Mouse (Mus musculus) kidney, embryonic 15.5 days (tissue): ENCODE measurements at regions not wholly inside any gene's neighbourhood (a gene's known extent, or its start where the extent isn't known, plus 50 kb on each side); places are given as distances from the start of the nearest gene placed in this dataset.

Source experiments
- ATAC-seq: fragments of 200-750 bp; cut with Nextera tagmentation; replicated peaks from 2 replicates; pipeline ENCODE4 v1.8.0; 2017; ENCODE audit warnings: moderate TSS enrichment; ENCODE audit not compliant: low FRiP score
- H3K27ac ChIP-seq: fragments of 300-500 bp; sonication (generic); 2 replicates; pipeline ENCODE4 v1.5.1; 2015; ENCODE audit warnings: mild to moderate bottlenecking, inconsistent platforms
- H3K27me3 ChIP-seq: fragments of 300-500 bp; sonication (generic); 2 replicates; pipeline ENCODE4 v1.6.1; 2015; ENCODE audit warnings: inconsistent platforms
- H3K36me3 ChIP-seq: fragments of 300-500 bp; sonication (generic); 2 replicates; pipeline ENCODE4 v1.6.1; 2015; ENCODE audit warnings: inconsistent platforms
- H3K4me1 ChIP-seq: fragments of 300-500 bp; sonication (generic); 2 replicates; pipeline ENCODE4 v1.6.1; 2015; ENCODE audit warnings: inconsistent platforms
- H3K4me2 ChIP-seq: fragments of 300-500 bp; sonication (generic); 2 replicates; pipeline ENCODE4 v1.6.1; 2015; ENCODE audit warnings: moderate library complexity, mild to moderate bottlenecking, inconsistent platforms
- H3K4me3 ChIP-seq: fragments of 300-500 bp; sonication (generic); replicated peaks from 2 replicates; pipeline ENCODE4 v1.5.1; 2015; ENCODE audit warnings: mild to moderate bottlenecking, inconsistent platforms
- H3K9ac ChIP-seq: fragments of 300-500 bp; sonication (generic); 2 replicates; pipeline ENCODE4 v1.6.1; 2015; ENCODE audit warnings: mild to moderate bottlenecking, inconsistent platforms
- H3K9me3 ChIP-seq: fragments of 300-500 bp; sonication (generic); replicated peaks from 2 replicates; pipeline ENCODE4 v1.6.1; 2016; ENCODE audit warnings: inconsistent platforms
- WGBS: fragments of 180-500 bp; shearing (Covaris S2); methylation state at CpG from one replicate; pipeline ENCODE4 v1.1.7; 2015; ENCODE audit warnings: mixed read lengths; 5-methylcytosine and 5-hydroxymethylcytosine counted together

- Histone ChIP-seq H3K4me1 (no peaks in the 10 kb centered on the region), H3K27me3 (no peaks in the 10 kb centered on the region), H3K27ac (no peak overlapping the region), H3K9me3 (no peaks in the 10 kb centered on the region), H3K36me3 (no peaks in the 10 kb centered on the region), H3K4me3 (no peak overlapping the region), H3K4me2 (no peak overlapping the region), H3K9ac (no peak overlapping the region)
- no peak for ATAC-seq
- WGBS = 92% methylated on average over 3 of the region's 3 CpGs
Observed at GRCm38 (mm10) chr12:96117553-96117952, 425.5 kb downstream of the Flrt2 start.

- no peak overlapping the region for H3K4me3 ChIP-seq
- H3K27me3 ChIP-seq = no peaks in the 10 kb centered on the region
- WGBS = 74% methylated on average over 2 of the region's 2 CpGs
- H3K4me1 ChIP-seq = no peaks in the 10 kb centered on the region
- H3K27ac ChIP-seq = no peak overlapping the region
- H3K4me2 ChIP-seq = no peak overlapping the region
- H3K36me3 ChIP-seq = no peaks in the 10 kb centered on the region
- no peaks in the 10 kb centered on the region for H3K9me3 ChIP-seq
- ATAC-seq = no peak
- no peak overlapping the region for H3K9ac ChIP-seq
Observed at GRCm38 (mm10) chr12:96124156-96124931, 432.3 kb downstream of the Flrt2 start.

GRCm38 (mm10) chr12:96129870-96130454 is 437.9 kb downstream of the Flrt2 start:
- ATAC-seq = no peak
- no peak overlapping the region for H3K27ac ChIP-seq
- no peaks in the 10 kb centered on the region for H3K4me1 ChIP-seq
- H3K9me3 ChIP-seq = no peaks in the 10 kb centered on the region
- 46% methylated on average over 4 of the region's 4 CpGs for WGBS
- no peak overlapping the region for H3K4me3 ChIP-seq
- no peaks in the 10 kb centered on the region for H3K36me3 ChIP-seq
- H3K4me2 ChIP-seq = no peak overlapping the region
- no peaks in the 10 kb centered on the region for H3K27me3 ChIP-seq
- no peak overlapping the region for H3K9ac ChIP-seq

- no peak overlapping the region for H3K9ac ChIP-seq
- WGBS = 78% methylated on average over 9 of the region's 9 CpGs
- H3K27ac ChIP-seq = no peak overlapping the region
- H3K36me3 ChIP-seq = no peaks in the 10 kb centered on the region
- no peak overlapping the region for H3K4me3 ChIP-seq
- no peaks in the 10 kb centered on the region for H3K9me3 ChIP-seq
- no peaks in the 10 kb centered on the region for H3K27me3 ChIP-seq
- H3K4me1 ChIP-seq = no peaks in the 10 kb centered on the region
- H3K4me2 ChIP-seq = no peak overlapping the region
- no peak for ATAC-seq
Observed at GRCm38 (mm10) chr12:96130796-96131512, 438.9 kb downstream of the Flrt2 start.

GRCm38 (mm10) chr12:96134136-96134535 is 442.1 kb downstream of the Flrt2 start:
- ATAC-seq = no peak
- Histone ChIP-seq H3K27ac (no peak overlapping the region), H3K4me2 (no peak overlapping the region), H3K36me3 (no peaks in the 10 kb centered on the region), H3K9ac (no peak overlapping the region), H3K27me3 (no peaks in the 10 kb centered on the region), H3K4me3 (no peak overlapping the region), H3K4me1 (no peaks in the 10 kb centered on the region), H3K9me3 (no peaks in the 10 kb centered on the region)
- WGBS = 17% methylated on average over 5 of the region's 5 CpGs

- no peak overlapping the region for H3K9ac ChIP-seq
- 85% methylated on average over 2 of the region's 2 CpGs for WGBS
Observed at GRCm38 (mm10) chr12:96141748-96142147, 449.7 kb downstream of the Flrt2 start.

GRCm38 (mm10) chr12:96154095-96154494 is 462.1 kb downstream of the Flrt2 start:
- no peak overlapping the region for H3K4me3 ChIP-seq
- no peaks in the 10 kb centered on the region for H3K27me3 ChIP-seq
- H3K9ac ChIP-seq = no peak overlapping the region
- whole genome bisulfite sequencing = 75% methylated on average over 3 of the region's 3 CpGs
- no peak for ATAC-seq
- no peak overlapping the region for H3K4me2 ChIP-seq
- no peaks in the 10 kb centered on the region for H3K36me3 ChIP-seq
- no peaks in the 10 kb centered on the region for H3K4me1 ChIP-seq
- H3K9me3 ChIP-seq = no peaks in the 10 kb centered on the region
- no peak overlapping the region for H3K27ac ChIP-seq

More at GRCm38 (mm10) chr12:96141748-96142147, 449.7 kb downstream of the Flrt2 start:
- no peak for ATAC-seq
- no peaks in the 10 kb centered on the region for H3K27me3 ChIP-seq
- no peaks in the 10 kb centered on the region for H3K9me3 ChIP-seq
- no peaks in the 10 kb centered on the region for H3K36me3 ChIP-seq
- no peak overlapping the region for H3K4me2 ChIP-seq
- no peak overlapping the region for H3K27ac ChIP-seq
- no peaks in the 10 kb centered on the region for H3K4me1 ChIP-seq
- H3K4me3 ChIP-seq = no peak overlapping the region

- H3K36me3 ChIP-seq = no peaks in the 10 kb centered on the region
- H3K27ac ChIP-seq = no peak overlapping the region
- H3K4me1 ChIP-seq = no peaks in the 10 kb centered on the region
- WGBS = 76% methylated on average over 1 of the region's 1 CpGs
- H3K27me3 ChIP-seq = no peaks in the 10 kb centered on the region
- H3K9ac ChIP-seq = no peak overlapping the region
- no peak overlapping the region for H3K4me3 ChIP-seq
- H3K4me2 ChIP-seq = no peak overlapping the region
- ATAC-seq = no peak
- no peaks in the 10 kb centered on the region for H3K9me3 ChIP-seq
Observed at GRCm38 (mm10) chr12:96167551-96167950, 475.5 kb downstream of the Flrt2 start.

- Histone ChIP-seq H3K27me3 (no peaks in the 10 kb centered on the region), H3K4me3 (no peak overlapping the region), H3K9me3 (no peaks in the 10 kb centered on the region), H3K4me2 (no peak overlapping the region), H3K27ac (no peak overlapping the region), H3K36me3 (no peaks in the 10 kb centered on the region), H3K9ac (no peak overlapping the region), H3K4me1 (no peaks in the 10 kb centered on the region)
- WGBS = 47% methylated on average over 1 of the region's 1 CpGs
- no peak for ATAC-seq
Observed at GRCm38 (mm10) chr12:96198928-96199327, 506.9 kb downstream of the Flrt2 start.

- H3K4me2 ChIP-seq = no peak overlapping the region
- no peaks in the 10 kb centered on the region for H3K27me3 ChIP-seq
- H3K36me3 ChIP-seq = no peaks in the 10 kb centered on the region
- ATAC-seq = no peak
- H3K4me1 ChIP-seq = no peaks in the 10 kb centered on the region
- no peaks in the 10 kb centered on the region for H3K9me3 ChIP-seq
- 96% methylated on average over 1 of the region's 1 CpGs for WGBS
- H3K4me3 ChIP-seq = no peak overlapping the region
- H3K9ac ChIP-seq = no peak overlapping the region
- no peak overlapping the region for H3K27ac ChIP-seq
Observed at GRCm38 (mm10) chr12:96201855-96202254, 509.8 kb downstream of the Flrt2 start.

- no peak overlapping the region for H3K27ac ChIP-seq
- no peaks in the 10 kb centered on the region for H3K9me3 ChIP-seq
- no peaks in the 10 kb centered on the region for H3K36me3 ChIP-seq
- no peak overlapping the region for H3K4me3 ChIP-seq
- no peaks in the 10 kb centered on the region for H3K4me1 ChIP-seq
- 79% methylated on average over 1 of the region's 1 CpGs for WGBS
- H3K4me2 ChIP-seq = no peak overlapping the region
- ATAC-seq = no peak
- no peak overlapping the region for H3K9ac ChIP-seq
- no peaks in the 10 kb centered on the region for H3K27me3 ChIP-seq
Observed at GRCm38 (mm10) chr12:96226446-96226845, 534.4 kb downstream of the Flrt2 start.

- 88% methylated on average over 3 of the region's 3 CpGs for WGBS
Observed at GRCm38 (mm10) chr12:96228714-96229113, 536.7 kb downstream of the Flrt2 start.

More at GRCm38 (mm10) chr12:96228714-96229113, 536.7 kb downstream of the Flrt2 start:
- Histone ChIP-seq H3K4me1 (no peaks in the 10 kb centered on the region), H3K36me3 (no peaks in the 10 kb centered on the region), H3K27ac (no peak overlapping the region), H3K4me3 (no peak overlapping the region), H3K27me3 (no peaks in the 10 kb centered on the region), H3K9me3 (no peaks in the 10 kb centered on the region), H3K4me2 (no peak overlapping the region), H3K9ac (no peak overlapping the region)
- ATAC-seq = no peak
